Mouse (Mus musculus) telencephalon, adult 2 months (tissue): ENCODE data around the gene Ncam2.

ENCODE experiments used
- DNase-seq: peaks from one replicate; pipeline ENCODE4 v3.0.0-alpha.2; 2011; ENCODE audit warnings: low read depth, low spot score

Gene Ncam2

DNA sequence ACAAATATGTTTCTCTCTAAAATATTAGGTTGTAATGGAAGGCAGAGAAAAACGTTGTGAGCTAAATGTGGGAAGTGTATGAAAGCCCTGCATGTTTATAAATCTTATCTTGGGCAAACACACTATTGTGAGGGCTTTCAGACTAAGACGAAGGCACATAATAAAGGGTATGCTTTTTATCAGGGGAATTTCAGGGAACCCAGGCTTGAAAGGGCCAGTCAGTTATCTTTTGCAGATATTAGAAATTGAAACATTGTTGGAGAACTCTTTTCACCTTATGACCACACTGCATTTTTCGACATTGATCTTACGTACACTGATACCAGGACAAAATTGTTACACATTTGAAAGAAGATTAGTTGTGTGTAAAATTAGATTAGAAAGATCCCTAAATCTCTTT, 423.3 kb downstream of the Ncam2 start:
- DNase-seq = no peak

DNA sequence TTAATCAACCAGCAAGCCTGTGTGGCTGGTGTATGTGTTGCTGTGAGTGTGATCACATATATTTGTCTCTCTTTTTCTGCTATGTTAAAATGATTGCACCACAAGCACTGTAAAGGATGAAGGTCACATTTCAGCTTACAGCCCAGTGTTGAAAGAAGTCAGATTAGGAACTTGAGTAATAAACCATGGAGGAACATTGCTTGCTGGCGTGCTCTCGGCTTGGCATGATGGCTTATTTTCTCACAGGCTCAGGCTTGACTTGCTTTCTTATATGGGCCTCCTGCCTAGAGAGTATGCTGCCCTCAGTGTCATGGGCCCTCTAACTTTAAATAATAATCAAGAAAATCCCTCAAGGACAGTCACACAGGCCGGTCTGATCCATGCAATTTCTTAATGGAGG, 449.8 kb downstream of the Ncam2 start:
- no peak for DNase-seq

DNA sequence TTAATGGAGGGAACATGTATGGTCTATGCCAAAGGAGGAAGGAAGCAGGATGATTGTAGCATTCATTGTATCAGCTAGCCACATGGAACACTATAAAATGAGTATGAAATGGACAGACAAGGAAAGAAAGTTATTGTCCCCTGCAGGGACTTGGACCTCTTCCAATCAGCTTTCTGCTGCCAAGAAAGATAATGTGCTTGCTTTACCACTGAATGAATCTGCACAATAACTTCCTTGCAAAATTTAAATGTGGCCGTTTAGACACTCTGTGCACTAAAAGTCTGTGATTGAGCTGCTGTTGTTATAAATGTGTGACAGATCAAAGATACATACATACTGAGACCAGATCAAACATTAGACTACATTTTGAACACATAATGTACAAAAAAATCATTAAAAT, 451.1 kb downstream of the Ncam2 start:
- peak; percentile 6 for DNase-seq

DNA sequence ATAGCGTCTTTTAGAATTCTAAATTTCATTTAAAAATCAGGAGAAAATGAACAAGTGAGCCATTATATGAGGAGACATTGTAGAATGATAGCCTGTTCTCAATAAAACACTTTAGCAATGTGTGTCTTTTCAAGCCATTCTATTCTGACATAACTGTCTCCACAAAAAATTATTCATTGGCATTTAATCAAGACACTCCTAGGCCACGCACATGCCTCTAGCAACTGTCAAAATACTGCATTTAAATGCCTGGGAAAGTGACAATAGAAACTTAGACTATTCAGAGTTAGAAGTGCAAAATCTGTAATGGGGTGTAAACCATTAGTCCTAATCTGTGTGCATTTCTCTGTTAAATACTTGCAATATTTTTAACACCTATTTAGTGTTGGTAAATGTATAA, 456.1 kb downstream of the Ncam2 start:
- no peak for DNase-seq

DNA sequence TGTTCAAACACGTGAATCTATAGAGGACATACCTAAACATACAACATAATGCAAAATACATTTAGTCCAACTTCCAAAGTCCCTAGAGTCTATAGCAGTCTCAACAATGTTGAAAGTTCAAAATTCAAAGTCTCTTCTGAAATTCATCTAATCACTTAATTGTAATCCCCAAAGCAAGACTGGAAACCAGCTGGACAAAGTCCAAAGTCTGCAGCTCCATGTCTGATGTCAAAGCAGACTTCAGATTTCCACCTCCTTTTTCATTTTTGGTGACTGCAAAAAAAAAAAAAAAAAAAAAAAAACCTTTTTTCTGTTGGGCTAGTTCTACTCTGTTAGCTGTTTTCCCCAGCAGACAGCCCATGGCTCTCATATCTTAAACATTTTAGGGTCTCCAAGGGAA, 473.4 kb downstream of the Ncam2 start:
- DNase-seq = no peak

DNA sequence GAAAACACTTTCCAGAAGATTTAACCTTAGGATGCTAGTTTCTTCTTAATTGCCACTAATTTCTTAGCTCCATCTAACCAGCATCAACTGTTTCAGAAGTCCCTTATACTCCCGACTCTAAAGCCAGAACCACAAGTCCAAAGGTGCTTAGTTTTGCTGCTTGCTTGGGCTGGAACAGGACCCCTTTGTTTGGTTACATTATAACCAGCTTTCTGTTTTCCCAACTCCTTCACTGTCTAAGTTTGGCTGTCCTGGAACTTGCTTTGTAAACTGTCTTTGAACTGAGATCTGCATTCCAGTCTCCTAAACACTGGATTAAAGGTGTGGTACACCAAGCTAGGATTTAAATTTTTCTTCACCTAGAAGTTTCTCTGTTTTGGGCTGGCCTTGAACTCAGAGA, 475.0 kb downstream of the Ncam2 start:
- DNase-seq = no peak
